Mouse (Mus musculus) limb, embryonic 15.5 days (tissue): ENCODE data around the gene Tcf23. TPM values are rescaled to one million over a fixed set of nuclear protein-coding genes. Genes with fewer than 3 reads are reported as not detected.

Experiments used
- ATAC-seq: fragments of 200-750 bp; cut with Nextera tagmentation; 2 replicates; pipeline ENCODE4 v1.8.0; 2017; ENCODE audit warnings: low read depth, moderate TSS enrichment; ENCODE audit not compliant: insufficient number of reproducible peaks, low FRiP score, low TSS enrichment
- H3K27ac ChIP-seq: fragments of 300-500 bp; sonication (generic); 2 replicates; pipeline ENCODE4 v1.5.1; 2015; ENCODE audit warnings: moderate library complexity, mild to moderate bottlenecking, inconsistent platforms
- H3K27me3 ChIP-seq: fragments of 300-500 bp; sonication (generic); 2 replicates; pipeline ENCODE4 v1.6.1; 2015; ENCODE audit warnings: inconsistent platforms
- H3K36me3 ChIP-seq: fragments of 300-500 bp; sonication (generic); 2 replicates; pipeline ENCODE4 v1.6.1; 2015; ENCODE audit warnings: inconsistent platforms
- H3K4me1 ChIP-seq: fragments of 300-500 bp; sonication (generic); 2 replicates; pipeline ENCODE4 v1.6.1; 2015; ENCODE audit warnings: inconsistent platforms
- H3K4me2 ChIP-seq: fragments of 300-500 bp; sonication (generic); 2 replicates; pipeline ENCODE4 v1.6.1; 2015; ENCODE audit warnings: mild to moderate bottlenecking, inconsistent platforms
- H3K4me3 ChIP-seq: fragments of 300-500 bp; sonication (generic); 2 replicates; pipeline ENCODE4 v1.5.1; 2015; ENCODE audit warnings: mild to moderate bottlenecking, inconsistent platforms
- H3K9ac ChIP-seq: fragments of 300-500 bp; sonication (generic); 2 replicates; pipeline ENCODE4 v1.6.1; 2015; ENCODE audit warnings: inconsistent platforms
- H3K9me3 ChIP-seq: fragments of 300-500 bp; sonication (generic); 2 replicates; pipeline ENCODE4 v1.6.1; 2016; ENCODE audit warnings: inconsistent platforms
- WGBS: fragments of 180-500 bp; shearing (Covaris S2); methylation state at CpG from one replicate; pipeline ENCODE4 v1.1.7; 2015; 5-methylcytosine and 5-hydroxymethylcytosine counted together
- polyA plus RNA-seq: library from polyadenylated mRNA; unstranded; fragments of >200 nt; fragmentation: Nextera tagmentation; extraction: Ambion mirVana; gene quantifications from 2 replicates; pipeline ENCODE4 v1.2.1, GENCODE M21; 2015

Gene Tcf23
- polyA plus RNA-seq, result 0.04 and 0.06 TPM in 2 replicates

DNA sequence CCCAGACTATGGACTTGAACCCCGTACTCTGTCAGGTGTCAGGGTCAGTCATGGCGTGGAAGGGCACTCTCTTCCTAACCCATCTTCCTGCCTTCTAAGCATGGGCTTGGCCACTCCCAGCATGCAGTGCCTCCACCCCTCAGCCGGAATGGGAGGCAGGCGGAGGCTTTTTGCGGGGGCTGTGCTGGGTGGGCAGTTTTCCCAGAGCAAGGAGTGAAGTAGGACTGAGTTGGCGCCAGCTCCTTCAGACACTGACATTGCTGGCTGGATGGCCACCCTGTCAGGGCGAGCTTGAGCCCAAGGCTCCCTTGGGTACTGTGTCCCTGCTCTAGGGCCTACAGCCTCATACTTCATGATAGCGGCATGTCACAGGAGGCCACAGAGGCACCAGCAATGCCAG lies at the start of gene Tcf23:
Gene Tcf23, plus strand, starts transcription at position 247 of the 400 bp plus-strand sequence.
- peak; percentile 27; the same call in 1 of the 2 replicates for ATAC-seq
- H3K4me3 ChIP-seq, result no peak within 1 kb of the TSS
- H3K27me3 ChIP-seq, result peaks cover 4% of the 10 kb centered on the region; the same call in 1 of the 2 replicates
- 67% methylated on average over 8 of the region's 8 CpGs for WGBS
- no peak within 1 kb of the TSS for H3K27ac ChIP-seq
- H3K36me3 ChIP-seq, result no peaks in the 10 kb centered on the region
- H3K4me1 ChIP-seq, result no peaks in the 10 kb centered on the region; the same call in 1 of the 2 replicates
- H3K9me3 ChIP-seq, result no peaks in the 10 kb centered on the region
- H3K9ac ChIP-seq, result no peak within 1 kb of the TSS
- no peak within 1 kb of the TSS for H3K4me2 ChIP-seq

DNA sequence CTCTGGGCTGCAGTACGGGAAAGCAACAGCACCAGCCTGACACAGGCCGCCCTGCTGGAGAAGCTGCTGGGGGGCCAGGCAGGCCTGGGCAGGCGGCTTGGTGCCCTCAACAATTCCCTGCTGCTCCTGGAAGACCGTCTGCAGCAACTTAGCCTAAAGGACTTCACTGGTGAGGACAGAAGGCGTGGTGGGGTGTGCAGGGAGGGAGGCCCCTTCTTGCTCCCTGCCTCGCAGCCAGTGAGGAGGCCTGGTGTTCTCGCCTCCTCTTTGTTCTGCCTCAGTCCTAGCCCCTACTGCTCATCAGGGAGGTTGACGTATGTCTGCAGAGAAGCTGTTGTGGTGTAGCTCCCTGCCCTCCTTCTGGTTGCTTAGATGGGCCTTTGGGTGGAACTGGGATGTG lies 49.8 kb upstream of the Tcf23 start:
- 71% methylated on average over 8 of the region's 8 CpGs for WGBS
- no peak overlapping the region for H3K9ac ChIP-seq
- 0 out of 2 replicates have a peak overlapping the region, but pooled peaks have one; percentile 54 for H3K27ac ChIP-seq
- peaks cover 86% of the 10 kb centered on the region for H3K4me1 ChIP-seq
- no peaks in the 10 kb centered on the region for H3K27me3 ChIP-seq
- no peak for ATAC-seq
- H3K9me3 ChIP-seq, result no peaks in the 10 kb centered on the region
- no peak overlapping the region for H3K4me3 ChIP-seq
- H3K4me2 ChIP-seq, result no peak overlapping the region
- H3K36me3 ChIP-seq, result peaks cover 44% of the 10 kb centered on the region

DNA sequence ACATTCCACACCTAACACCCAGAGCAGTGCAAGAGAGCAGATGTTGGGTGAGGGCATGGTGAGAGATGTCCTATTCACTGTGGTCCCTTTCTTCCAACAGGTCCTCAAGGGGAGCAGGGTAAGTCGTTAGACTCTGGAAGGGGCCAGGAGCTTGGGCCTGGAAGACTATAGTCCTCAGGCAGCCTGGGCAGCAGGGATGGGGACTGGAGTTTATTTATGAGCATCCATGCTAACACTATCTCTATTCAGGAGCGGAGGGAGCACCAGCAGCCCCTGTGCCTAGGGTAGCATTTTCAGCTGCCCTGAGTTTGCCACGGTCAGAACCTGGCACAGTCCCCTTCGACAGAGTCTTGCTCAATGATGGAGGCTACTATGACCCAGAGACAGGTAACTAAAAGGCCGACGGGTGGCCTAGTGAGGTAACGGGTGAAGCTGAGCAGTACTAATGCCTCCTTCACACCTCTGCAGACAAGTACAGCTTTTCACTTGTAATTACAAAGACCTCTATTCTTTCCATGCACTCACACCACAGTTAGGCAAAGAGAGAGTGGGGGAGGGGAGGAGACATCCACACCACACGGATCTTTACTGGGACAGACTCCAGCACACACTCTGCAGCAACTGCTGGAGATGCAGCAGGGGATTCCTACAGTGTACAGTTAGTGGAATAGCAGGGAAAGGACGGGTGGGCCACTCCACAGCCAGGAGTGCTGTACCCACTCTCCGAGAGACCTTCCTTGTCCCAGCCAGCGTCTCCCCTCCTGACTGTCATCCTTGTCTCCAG lies 48.4 kb upstream of the Tcf23 start:
- Histone ChIP-seq H3K27me3 (no peaks in the 10 kb centered on the region), H3K4me3 (no peak overlapping the region), H3K9me3 (no peaks in the 10 kb centered on the region), H3K4me1 (peaks cover 76% of the 10 kb centered on the region), H3K4me2 (no peak overlapping the region), H3K27ac (peak overlapping the region; percentile 67), H3K36me3 (peaks cover 44% of the 10 kb centered on the region), H3K9ac (no peak overlapping the region)
- WGBS, result 64% methylated on average over 11 of the region's 11 CpGs
- ATAC-seq, result 0 out of 2 replicates have a peak, but pooled peaks have one; percentile 20

DNA sequence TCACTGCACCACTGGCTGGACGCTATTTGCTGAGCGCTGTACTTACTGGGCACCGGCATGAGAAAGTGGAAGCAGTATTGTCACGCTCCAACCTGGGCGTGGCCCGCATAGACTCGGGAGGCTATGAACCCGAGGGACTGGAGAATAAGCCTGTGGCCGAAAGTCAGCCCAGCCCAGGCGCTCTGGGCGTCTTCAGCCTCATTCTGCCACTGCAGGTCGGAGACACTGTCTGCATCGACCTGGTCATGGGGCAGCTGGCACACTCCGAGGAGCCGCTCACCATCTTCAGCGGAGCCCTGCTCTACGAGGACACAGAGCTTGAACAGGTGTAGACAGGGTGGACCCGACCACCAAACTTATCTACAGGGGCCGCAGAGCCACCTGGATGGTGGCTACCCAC lies 47.8 kb upstream of the Tcf23 start:
- Histone ChIP-seq H3K4me3 (no peak overlapping the region), H3K9ac (no peak overlapping the region), H3K9me3 (no peaks in the 10 kb centered on the region), H3K4me1 (peaks cover 70% of the 10 kb centered on the region), H3K27ac (peak overlapping the region; percentile 67; the same call in 1 of the 2 replicates), H3K27me3 (no peaks in the 10 kb centered on the region), H3K4me2 (no peak overlapping the region), H3K36me3 (peaks cover 46% of the 10 kb centered on the region)
- ATAC-seq, result no peak
- WGBS, result 69% methylated on average over 19 of the region's 19 CpGs

DNA sequence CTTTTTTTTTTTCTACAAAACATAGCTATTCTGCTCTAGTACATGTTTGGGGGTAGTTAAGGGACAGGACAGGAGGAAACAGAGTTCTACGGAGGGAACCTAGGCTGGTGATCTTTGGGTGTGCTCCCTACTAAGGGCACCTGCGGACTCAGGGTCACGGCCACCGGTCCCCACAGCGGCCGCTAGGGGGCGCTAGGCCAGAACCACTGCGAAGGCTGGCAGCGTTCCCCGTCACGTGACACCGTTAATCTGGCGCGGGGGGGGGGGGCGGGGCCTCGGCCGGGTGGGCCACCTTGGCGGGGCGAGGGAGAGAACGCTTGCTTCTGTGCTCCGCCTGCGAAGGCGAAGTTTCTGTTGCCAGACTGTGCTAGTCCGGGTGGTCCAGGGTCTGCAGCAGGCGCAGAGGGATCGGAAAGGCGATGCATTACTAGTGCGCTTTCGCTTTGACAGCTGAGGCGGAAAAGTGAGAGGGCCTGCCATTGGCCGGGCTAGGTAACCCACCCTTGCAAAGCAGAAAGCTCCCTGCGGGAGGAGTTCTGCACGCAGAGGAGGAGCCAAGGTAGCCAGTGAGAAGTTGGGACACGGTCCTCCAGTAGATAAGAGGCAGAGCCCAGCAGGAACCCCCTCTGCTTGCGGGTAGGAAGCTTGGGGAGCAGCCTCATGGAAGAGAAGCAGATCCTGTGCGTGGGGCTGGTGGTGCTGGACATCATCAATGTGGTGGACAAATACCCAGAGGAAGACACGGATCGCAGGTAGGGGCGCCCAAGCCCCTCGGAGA lies 47.0 kb upstream of the Tcf23 start, which contains the start of gene Khk:
Gene Khk, plus strand, starts transcription at position 176 of the 778 bp plus-strand sequence.
- peak; percentile 83 for ATAC-seq
- Histone ChIP-seq H3K4me1 (peaks cover 65% of the 10 kb centered on the region), H3K36me3 (peaks cover 46% of the 10 kb centered on the region), H3K4me2 (peak within 1 kb of the TSS; percentile 76), H3K9ac (peak within 1 kb of the TSS; percentile 42), H3K27me3 (no peaks in the 10 kb centered on the region), H3K27ac (peak within 1 kb of the TSS; percentile 92), H3K4me3 (peak within 1 kb of the TSS; percentile 49), H3K9me3 (no peaks in the 10 kb centered on the region)
- under 1% methylated on average over 38 of the region's 40 CpGs for WGBS

DNA sequence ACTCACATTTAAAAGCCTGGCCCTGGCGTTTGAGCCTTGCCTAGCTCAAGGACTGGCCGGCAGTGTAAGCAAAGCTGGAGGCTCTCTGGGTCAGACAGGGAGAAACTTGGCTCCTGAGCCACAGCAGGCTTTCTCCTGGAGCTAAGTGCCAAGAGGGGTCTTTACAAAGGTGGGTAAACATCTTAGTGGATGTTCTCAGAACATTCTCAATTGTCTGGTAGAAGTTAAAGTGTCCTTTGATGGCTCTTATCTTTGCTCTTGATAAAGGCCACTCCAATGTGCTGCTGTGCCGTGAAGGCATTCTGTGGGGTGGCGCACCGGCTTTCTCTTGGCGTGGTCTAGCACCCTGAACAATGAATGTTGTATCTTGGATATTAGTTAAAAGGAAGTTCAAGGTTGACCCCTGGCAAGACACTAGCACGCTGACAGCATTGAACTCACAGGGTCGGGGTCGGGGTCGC lies 45.9 kb upstream of the Tcf23 start:
- peak overlapping the region; percentile 76 for H3K4me2 ChIP-seq
- peak overlapping the region; percentile 92 for H3K27ac ChIP-seq
- no peak for ATAC-seq
- no peaks in the 10 kb centered on the region for H3K9me3 ChIP-seq
- no peaks in the 10 kb centered on the region for H3K27me3 ChIP-seq
- 69% methylated on average over 10 of the region's 10 CpGs for WGBS
- peaks cover 54% of the 10 kb centered on the region for H3K4me1 ChIP-seq
- peaks cover 38% of the 10 kb centered on the region for H3K36me3 ChIP-seq
- H3K9ac ChIP-seq, result no peak overlapping the region
- peak overlapping the region; percentile 49; the same call in 1 of the 2 replicates for H3K4me3 ChIP-seq

DNA sequence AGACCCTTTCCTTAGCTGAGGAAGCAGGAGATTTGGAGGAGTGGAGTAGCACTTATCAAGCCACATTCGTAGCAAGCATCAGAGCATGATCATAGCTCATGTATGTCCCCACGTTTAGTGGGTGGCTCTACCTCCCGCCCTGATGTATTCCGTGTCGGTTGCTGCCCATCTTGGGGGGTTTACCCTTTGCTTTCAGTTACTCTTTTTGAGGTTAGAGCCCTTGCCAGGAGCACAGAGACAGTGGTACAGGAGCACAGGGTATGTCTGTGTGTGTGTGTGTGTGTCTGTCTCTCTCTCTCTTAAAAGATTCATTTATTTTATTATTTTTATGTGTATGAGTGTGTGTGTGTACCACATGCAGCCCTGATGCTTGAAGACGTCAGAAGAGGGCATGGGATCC lies 45.3 kb upstream of the Tcf23 start:
- no peaks in the 10 kb centered on the region for H3K27me3 ChIP-seq
- H3K4me3 ChIP-seq, result no peak overlapping the region
- H3K4me2 ChIP-seq, result no peak overlapping the region
- no peak overlapping the region for H3K9ac ChIP-seq
- 80% methylated on average over 6 of the region's 6 CpGs for WGBS
- H3K27ac ChIP-seq, result no peak overlapping the region
- H3K36me3 ChIP-seq, result peaks cover 32% of the 10 kb centered on the region
- no peak for ATAC-seq
- H3K9me3 ChIP-seq, result no peaks in the 10 kb centered on the region
- peaks cover 51% of the 10 kb centered on the region for H3K4me1 ChIP-seq

DNA sequence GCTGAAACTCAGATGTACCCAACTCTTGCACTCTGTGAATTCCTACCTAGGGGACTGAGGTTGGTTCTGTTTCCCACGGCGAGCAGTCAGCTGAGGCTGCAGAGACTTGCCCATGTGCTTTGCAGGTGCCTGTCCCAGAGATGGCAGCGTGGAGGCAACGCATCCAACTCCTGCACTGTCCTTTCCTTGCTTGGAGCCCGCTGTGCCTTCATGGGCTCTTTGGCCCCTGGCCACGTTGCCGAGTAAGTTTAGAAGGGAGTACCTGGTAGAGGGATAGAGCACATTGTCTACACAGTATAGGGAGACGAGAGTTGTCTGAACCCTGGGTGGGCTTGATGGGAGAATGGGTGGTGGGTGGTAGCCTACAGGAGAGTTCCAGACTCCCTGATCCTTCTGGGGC lies 43.8 kb upstream of the Tcf23 start:
- peaks cover 18% of the 10 kb centered on the region for H3K36me3 ChIP-seq
- no peak for ATAC-seq
- H3K27me3 ChIP-seq, result no peaks in the 10 kb centered on the region
- H3K4me1 ChIP-seq, result peaks cover 36% of the 10 kb centered on the region
- H3K4me3 ChIP-seq, result no peak overlapping the region
- H3K9ac ChIP-seq, result no peak overlapping the region
- no peak overlapping the region for H3K27ac ChIP-seq
- 72% methylated on average over 8 of the region's 8 CpGs for WGBS
- H3K4me2 ChIP-seq, result no peak overlapping the region
- H3K9me3 ChIP-seq, result no peaks in the 10 kb centered on the region

DNA sequence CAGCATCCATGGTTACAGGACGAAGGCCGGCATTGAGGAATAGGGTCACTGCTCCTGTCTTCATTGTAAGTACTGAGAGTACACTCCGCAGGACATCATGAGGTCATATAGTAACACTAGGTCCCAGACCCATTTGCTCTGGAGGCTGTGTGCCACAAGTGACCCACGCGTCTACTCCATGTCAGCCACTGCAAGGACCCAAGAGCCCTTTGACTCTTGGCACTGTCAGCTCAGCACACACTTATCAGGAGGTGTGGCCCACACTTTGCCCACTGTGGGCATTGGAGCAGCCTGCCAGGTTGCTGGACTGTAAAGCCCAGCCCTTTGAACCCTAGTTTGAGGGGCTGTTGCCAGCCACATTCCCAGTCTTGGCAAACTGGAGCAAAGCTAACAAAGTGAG lies 43.2 kb upstream of the Tcf23 start:
- H3K4me3 ChIP-seq, result no peak overlapping the region
- no peak overlapping the region for H3K9ac ChIP-seq
- H3K27ac ChIP-seq, result no peak overlapping the region
- WGBS, result 88% methylated on average over 5 of the region's 5 CpGs
- H3K4me1 ChIP-seq, result peaks cover 31% of the 10 kb centered on the region
- H3K9me3 ChIP-seq, result no peaks in the 10 kb centered on the region
- H3K27me3 ChIP-seq, result no peaks in the 10 kb centered on the region
- peaks cover 11% of the 10 kb centered on the region for H3K36me3 ChIP-seq
- H3K4me2 ChIP-seq, result no peak overlapping the region
- no peak for ATAC-seq

DNA sequence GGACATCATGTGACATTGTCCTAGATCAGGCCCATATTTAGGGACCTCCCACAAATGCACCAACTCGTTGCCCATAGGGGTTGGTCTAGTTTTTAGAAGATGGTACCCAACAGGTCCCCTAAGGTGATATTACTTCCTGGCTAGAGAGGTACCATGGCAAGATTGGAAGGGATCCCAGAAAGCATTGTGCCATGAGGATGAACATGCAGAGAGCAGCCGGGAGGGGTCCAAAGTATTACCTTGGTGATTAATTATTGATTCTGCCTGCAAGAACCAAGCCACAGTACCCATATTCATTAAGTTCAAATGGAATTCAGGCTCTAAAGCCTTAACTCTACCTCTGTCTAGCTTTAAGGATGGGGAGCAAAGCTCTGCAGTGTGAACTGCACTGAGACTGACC lies 42.4 kb upstream of the Tcf23 start:
- ATAC-seq, result no peak
- H3K27ac ChIP-seq, result no peak overlapping the region
- H3K4me3 ChIP-seq, result no peak overlapping the region
- no peaks in the 10 kb centered on the region for H3K27me3 ChIP-seq
- no peak overlapping the region for H3K4me2 ChIP-seq
- 73% methylated on average over 2 of the region's 2 CpGs for WGBS
- no peaks in the 10 kb centered on the region for H3K9me3 ChIP-seq
- peaks cover 3% of the 10 kb centered on the region; the same call in 1 of the 2 replicates for H3K36me3 ChIP-seq
- H3K9ac ChIP-seq, result no peak overlapping the region
- peaks cover 25% of the 10 kb centered on the region for H3K4me1 ChIP-seq

DNA sequence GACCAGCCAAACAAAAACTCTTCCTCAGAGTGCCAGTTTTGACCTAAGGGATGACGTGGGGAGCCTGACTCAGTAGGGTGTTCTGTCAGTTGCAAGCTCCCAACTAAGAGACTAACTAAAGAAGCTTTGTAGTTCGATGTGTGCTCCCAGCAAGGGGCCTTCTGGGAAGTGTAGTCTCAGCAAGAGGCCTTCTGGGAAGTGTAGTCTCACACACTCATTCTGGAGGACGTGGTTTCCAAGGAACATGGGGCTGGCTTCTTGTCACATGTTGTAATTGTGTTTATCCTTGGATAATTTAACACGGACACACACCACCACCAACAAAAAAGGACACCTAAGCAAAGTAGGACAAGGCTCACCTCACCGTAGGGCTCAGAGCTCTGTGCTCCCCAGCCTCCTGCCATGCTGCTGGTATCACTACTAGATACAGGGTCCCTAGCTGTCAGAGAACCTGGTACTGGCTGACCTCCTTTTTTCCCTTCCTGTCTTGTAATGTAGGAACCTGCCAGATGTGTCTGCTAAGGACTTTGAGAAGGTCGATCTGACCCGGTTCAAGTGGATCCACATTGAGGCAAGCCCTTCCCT lies 40.4 kb upstream of the Tcf23 start:
- Histone ChIP-seq H3K4me1 (peaks cover 7% of the 10 kb centered on the region; the same call in 1 of the 2 replicates), H3K36me3 (0 out of 2 replicates have a peak, but pooled peaks cover 3% of the 10 kb centered on the region), H3K4me3 (no peak overlapping the region), H3K9ac (no peak overlapping the region), H3K27ac (no peak overlapping the region), H3K27me3 (no peaks in the 10 kb centered on the region), H3K4me2 (peak overlapping the region; percentile 25; the same call in 1 of the 2 replicates), H3K9me3 (no peaks in the 10 kb centered on the region)
- WGBS, result 39% methylated on average over 7 of the region's 7 CpGs
- no peak for ATAC-seq
